Mouse (Mus musculus) liver, embryonic 13.5 days (tissue): ENCODE results near the gene Rprml. TPM values are rescaled to one million over a fixed set of nuclear protein-coding genes. Genes with fewer than 3 reads are reported as not detected.
"Not testable (repeated sequence)": the region's sequence is repeated elsewhere in the genome, so short reads cannot be mapped to it uniquely, and the experiment has no call there.

Source experiments
- ATAC-seq: fragments of 200-750 bp; cut with Nextera tagmentation; 2 replicates; pipeline ENCODE4 v1.8.0; 2017; ENCODE audit warnings: low read depth, mild to moderate bottlenecking, moderate number of reproducible peaks, moderate library complexity
- DNase-seq: peaks from one replicate; pipeline ENCODE4 v3.0.0; 2022
- H3K27ac ChIP-seq: fragments of 300-500 bp; sonication (generic); 2 replicates; pipeline ENCODE4 v1.5.1; 2015; ENCODE audit warnings: moderate library complexity, mild to moderate bottlenecking, inconsistent platforms
- H3K27me3 ChIP-seq: fragments of 300-500 bp; sonication (generic); 2 replicates; pipeline ENCODE4 v1.6.1; 2015; ENCODE audit warnings: mild to moderate bottlenecking, inconsistent platforms
- H3K36me3 ChIP-seq: fragments of 300-500 bp; sonication (generic); 2 replicates; pipeline ENCODE4 v1.6.1; 2015; ENCODE audit warnings: mild to moderate bottlenecking, inconsistent platforms
- H3K4me1 ChIP-seq: fragments of 300-500 bp; sonication (generic); replicated peaks from 2 replicates; pipeline ENCODE4 v1.6.1; 2015; ENCODE audit warnings: inconsistent platforms
- H3K4me2 ChIP-seq: fragments of 300-500 bp; sonication (generic); 2 replicates; pipeline ENCODE4 v1.6.1; 2015; ENCODE audit warnings: inconsistent platforms, mild to moderate bottlenecking, moderate library complexity
- H3K4me3 ChIP-seq: fragments of 300-500 bp; sonication (generic); replicated peaks from 2 replicates; pipeline ENCODE4 v1.5.1; 2015; ENCODE audit warnings: mild to moderate bottlenecking, inconsistent platforms
- H3K9ac ChIP-seq: fragments of 300-500 bp; sonication (generic); 2 replicates; pipeline ENCODE4 v1.6.1; 2015; ENCODE audit warnings: mild to moderate bottlenecking, inconsistent platforms
- H3K9me3 ChIP-seq: fragments of 300-500 bp; sonication (generic); replicated peaks from 2 replicates; pipeline ENCODE4 v1.6.1; 2016; ENCODE audit warnings: inconsistent platforms
- WGBS: fragments of 180-500 bp; shearing (Covaris S2); methylation state at CpG from one replicate; pipeline ENCODE4 v1.1.7; 2015; ENCODE audit not compliant: insufficient replicate concordance; 5-methylcytosine and 5-hydroxymethylcytosine counted together
- polyA plus RNA-seq: library from polyadenylated mRNA; unstranded; fragments of >200 nt; fragmentation: Nextera tagmentation; extraction: Ambion mirVana; gene quantifications from 2 replicates; pipeline ENCODE4 v1.2.1, GENCODE M21; 2015

Rprml gene
- polyA plus RNA-seq, 1 experiment from 2014 or later: not detected

GRCm38 (mm10) chr11:103665695-103666094 lies 16.3 kb downstream of the Rprml start:
- ATAC-seq: no peak
- Histone ChIP-seq H3K27ac (no peak overlapping the region), H3K4me2 (no peak overlapping the region), H3K27me3 (no peaks in the 10 kb centered on the region), H3K36me3 (no peaks in the 10 kb centered on the region), H3K9ac (no peak overlapping the region), H3K9me3 (no peaks in the 10 kb centered on the region), H3K4me3 (no peak overlapping the region), H3K4me1 (no peaks in the 10 kb centered on the region)
- no peak for DNase-seq
- 35% methylated on average over 1 of the region's 1 CpGs for WGBS

- H3K27me3 ChIP-seq: no peaks in the 10 kb centered on the region
- ATAC-seq (no peak), DNase-seq (no peak)
- H3K4me1 ChIP-seq: no peaks in the 10 kb centered on the region
- H3K9ac ChIP-seq: no peak overlapping the region
- H3K36me3 ChIP-seq: no peaks in the 10 kb centered on the region
- H3K4me3 ChIP-seq: no peak overlapping the region
- H3K4me2 ChIP-seq: no peak overlapping the region
- WGBS: 36% methylated on average over 10 of the region's 10 CpGs
- no peak overlapping the region for H3K27ac ChIP-seq
- no peaks in the 10 kb centered on the region for H3K9me3 ChIP-seq
These were observed 17.0 kb downstream of the Rprml start for GRCm38 (mm10) chr11:103666181-103666906.

DNA sequence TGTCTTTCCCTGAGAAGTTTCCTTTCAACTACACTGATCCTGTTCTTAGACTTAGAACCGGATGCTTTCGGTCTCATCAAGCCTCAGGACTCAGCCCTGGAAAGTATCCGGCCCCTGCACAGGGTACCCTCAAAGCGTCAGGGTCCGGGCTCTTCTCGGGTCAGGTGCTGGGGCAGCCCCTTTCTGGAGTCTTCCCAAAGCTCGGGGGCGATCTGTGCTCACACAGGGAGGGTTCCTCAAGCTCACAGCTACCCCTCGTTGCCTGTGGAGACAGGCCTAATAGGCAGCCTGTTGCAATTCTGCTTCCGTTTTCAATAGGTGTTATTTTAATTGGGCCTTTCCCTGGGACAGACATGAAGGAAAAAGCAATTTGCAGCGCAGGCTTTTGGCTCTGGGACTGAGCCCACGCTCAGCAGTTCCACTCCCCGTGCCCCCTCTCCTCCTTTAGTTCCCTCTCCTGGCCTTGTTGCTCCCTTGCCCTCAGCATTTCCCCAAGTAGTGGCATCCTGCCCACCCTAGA lies 17.6 kb downstream of the Rprml start:
- DNase-seq: no peak
- Histone ChIP-seq H3K9ac (no peak overlapping the region), H3K36me3 (no peaks in the 10 kb centered on the region), H3K27ac (no peak overlapping the region), H3K4me3 (no peak overlapping the region), H3K4me2 (no peak overlapping the region), H3K9me3 (no peaks in the 10 kb centered on the region), H3K4me1 (no peaks in the 10 kb centered on the region), H3K27me3 (no peaks in the 10 kb centered on the region)
- WGBS: 53% methylated on average over 13 of the region's 13 CpGs
- no peak for ATAC-seq

DNA sequence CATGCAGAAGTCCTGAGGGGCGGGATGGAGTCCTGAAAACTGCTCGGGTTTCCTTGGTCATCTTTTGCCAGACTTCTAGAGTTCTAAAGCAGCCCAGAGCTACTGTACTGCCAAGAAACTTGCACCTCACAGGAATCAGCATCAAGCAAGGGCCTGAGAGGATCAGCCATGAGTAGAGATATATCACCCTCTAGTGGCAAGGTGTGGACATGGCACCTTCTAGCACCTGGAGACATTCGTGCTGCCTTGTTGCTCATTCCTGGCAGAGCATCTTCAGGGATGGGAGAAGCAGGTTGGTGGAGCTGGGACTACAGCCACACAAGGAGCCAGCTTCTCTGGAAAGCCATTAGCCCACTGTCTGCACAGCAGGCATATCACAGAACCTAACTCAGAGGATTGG lies 26.2 kb downstream of the Rprml start:
- no peak overlapping the region for H3K9ac ChIP-seq
- WGBS: 38% methylated on average over 3 of the region's 3 CpGs
- ATAC-seq: no peak
- H3K4me2 ChIP-seq: no peak overlapping the region
- H3K36me3 ChIP-seq: peaks cover 38% of the 10 kb centered on the region
- no peaks in the 10 kb centered on the region for H3K4me1 ChIP-seq
- H3K27ac ChIP-seq: no peak overlapping the region
- peak; percentile 35 for DNase-seq
- no peak overlapping the region for H3K4me3 ChIP-seq
- H3K27me3 ChIP-seq: no peaks in the 10 kb centered on the region
- no peaks in the 10 kb centered on the region for H3K9me3 ChIP-seq

DNA sequence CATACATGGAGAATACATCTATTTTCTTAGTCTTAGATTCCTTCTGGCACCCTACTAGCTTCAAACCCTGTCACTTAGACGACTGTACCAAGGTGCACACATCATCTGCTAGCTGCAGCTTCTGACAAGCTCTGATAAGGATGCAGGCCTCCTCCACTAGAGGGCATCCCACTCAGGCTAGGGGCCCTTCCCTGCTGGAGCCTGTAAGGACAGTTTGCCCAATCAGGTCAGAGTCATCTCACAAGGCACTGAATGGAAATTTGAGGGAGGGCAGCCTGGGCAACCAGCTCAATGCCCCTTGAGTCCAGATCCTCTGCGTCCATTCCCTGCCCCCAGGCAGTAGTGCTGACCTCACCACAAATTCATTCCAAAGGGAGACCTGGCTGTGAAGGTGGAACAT lies 27.7 kb downstream of the Rprml start:
- not testable (repeated sequence) for H3K4me2 ChIP-seq, H3K4me1 ChIP-seq, H3K27me3 ChIP-seq, H3K9ac ChIP-seq, H3K4me3 ChIP-seq, H3K27ac ChIP-seq, H3K9me3 ChIP-seq
- peaks cover 53% of the 10 kb centered on the region for H3K36me3 ChIP-seq
- 47% methylated on average over 2 of the region's 2 CpGs for WGBS
- ATAC-seq (peak; percentile 57), DNase-seq (peak; percentile 27)

DNA sequence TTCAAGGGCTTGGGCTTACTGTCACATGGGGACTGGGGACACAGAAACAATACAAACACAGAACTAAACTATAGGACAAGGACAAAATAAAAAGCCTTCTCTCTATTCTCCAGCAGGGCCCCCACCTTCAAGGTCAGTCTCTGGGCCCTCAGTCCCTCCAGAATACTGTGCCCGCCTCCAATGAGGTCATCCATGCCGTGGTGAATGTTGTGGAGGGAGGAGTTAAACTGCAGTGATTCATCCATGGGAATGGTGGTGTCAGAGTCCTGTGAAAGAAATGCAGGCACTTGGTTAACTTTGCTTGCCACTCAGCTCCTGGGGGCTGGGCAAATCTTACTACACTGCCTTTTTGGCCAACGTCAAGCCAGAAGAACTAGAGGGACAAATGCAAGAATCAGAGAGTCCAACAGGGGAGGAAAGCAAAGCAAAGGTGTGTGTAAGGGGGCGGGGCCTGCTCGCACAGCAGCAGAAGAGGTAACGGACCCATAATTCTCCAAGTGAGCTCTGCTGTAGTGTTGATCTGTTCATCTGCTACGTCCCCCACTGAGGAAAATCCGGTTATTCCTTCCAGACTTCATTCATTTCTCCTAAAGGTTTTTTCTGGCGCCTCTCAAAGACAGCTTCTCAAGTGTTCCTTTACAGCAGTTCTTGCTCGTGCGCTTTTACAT lies 34.4 kb downstream of the Rprml start:
- 77% methylated on average over 11 of the region's 11 CpGs for WGBS

GRCm38 (mm10) chr11:103685261-103685736 lies 35.9 kb downstream of the Rprml start:
- no peaks in the 10 kb centered on the region for H3K9me3 ChIP-seq
- 81% methylated on average over 7 of the region's 7 CpGs for WGBS

More for the DNA sequence above, 34.4 kb downstream of the Rprml start:
- Histone ChIP-seq H3K27me3 (no peaks in the 10 kb centered on the region), H3K36me3 (peaks cover 92% of the 10 kb centered on the region), H3K9me3 (no peaks in the 10 kb centered on the region), H3K27ac (no peak overlapping the region), H3K4me3 (no peak overlapping the region), H3K4me2 (no peak overlapping the region), H3K9ac (no peak overlapping the region), H3K4me1 (peaks cover 3% of the 10 kb centered on the region)
- no peak for ATAC-seq
- no peak for DNase-seq

DNA sequence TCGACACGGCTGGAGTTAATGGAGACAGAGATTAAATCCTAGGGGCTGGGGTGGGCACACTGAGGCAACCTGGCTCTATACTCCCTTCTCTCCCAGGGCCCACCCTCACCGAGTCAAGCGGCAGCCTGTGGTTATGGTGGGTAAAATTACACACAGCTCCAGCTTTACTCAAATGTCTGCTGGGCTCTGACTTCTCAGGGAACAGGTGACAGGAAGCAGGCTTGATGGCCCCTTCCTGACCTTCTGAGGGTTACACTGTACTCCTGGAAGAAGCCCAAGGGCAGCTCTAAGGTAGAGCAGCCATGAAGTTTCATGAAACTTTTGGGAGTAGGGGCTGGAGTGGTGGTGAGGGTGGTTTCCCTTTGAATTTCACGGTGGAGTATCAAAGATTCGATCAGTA lies 37.3 kb downstream of the Rprml start:
- Histone ChIP-seq H3K4me2 (no peak overlapping the region), H3K27me3 (no peaks in the 10 kb centered on the region), H3K4me1 (peaks cover 20% of the 10 kb centered on the region), H3K27ac (no peak overlapping the region), H3K4me3 (no peak overlapping the region), H3K9me3 (no peaks in the 10 kb centered on the region), H3K36me3 (peaks cover 65% of the 10 kb centered on the region), H3K9ac (no peak overlapping the region)
- 78% methylated on average over 6 of the region's 6 CpGs for WGBS
- DNase-seq (no peak), ATAC-seq (no peak)

More at GRCm38 (mm10) chr11:103685261-103685736, 35.9 kb downstream of the Rprml start:
- Histone ChIP-seq H3K4me3 (no peak overlapping the region), H3K4me2 (no peak overlapping the region), H3K4me1 (peaks cover 18% of the 10 kb centered on the region), H3K27me3 (no peaks in the 10 kb centered on the region), H3K9ac (no peak overlapping the region), H3K36me3 (peaks cover 79% of the 10 kb centered on the region), H3K27ac (no peak overlapping the region)
- no peak for DNase-seq
- ATAC-seq: no peak

- Histone ChIP-seq H3K27me3 (no peaks in the 10 kb centered on the region), H3K4me2 (no peak overlapping the region), H3K9ac (no peak overlapping the region), H3K4me3 (no peak overlapping the region), H3K9me3 (no peaks in the 10 kb centered on the region), H3K4me1 (peaks cover 20% of the 10 kb centered on the region), H3K27ac (no peak overlapping the region), H3K36me3 (peaks cover 48% of the 10 kb centered on the region)
- 54% methylated on average over 6 of the region's 6 CpGs for WGBS
- ATAC-seq: no peak
- DNase-seq: no peak
These were observed 39.1 kb downstream of the Rprml start for GRCm38 (mm10) chr11:103688271-103688979.

- WGBS: 24% methylated on average over 3 of the region's 3 CpGs
- DNase-seq: no peak
- peaks cover 20% of the 10 kb centered on the region for H3K4me1 ChIP-seq
- no peak overlapping the region for H3K4me3 ChIP-seq
- peaks cover 44% of the 10 kb centered on the region for H3K36me3 ChIP-seq
- no peak overlapping the region for H3K4me2 ChIP-seq
- no peaks in the 10 kb centered on the region for H3K27me3 ChIP-seq
- no peak for ATAC-seq
- H3K9me3 ChIP-seq: no peaks in the 10 kb centered on the region
- H3K9ac ChIP-seq: no peak overlapping the region
- H3K27ac ChIP-seq: no peak overlapping the region; the same call in 1 of the 2 replicates
These were observed 39.6 kb downstream of the Rprml start for GRCm38 (mm10) chr11:103688980-103689378.

DNA sequence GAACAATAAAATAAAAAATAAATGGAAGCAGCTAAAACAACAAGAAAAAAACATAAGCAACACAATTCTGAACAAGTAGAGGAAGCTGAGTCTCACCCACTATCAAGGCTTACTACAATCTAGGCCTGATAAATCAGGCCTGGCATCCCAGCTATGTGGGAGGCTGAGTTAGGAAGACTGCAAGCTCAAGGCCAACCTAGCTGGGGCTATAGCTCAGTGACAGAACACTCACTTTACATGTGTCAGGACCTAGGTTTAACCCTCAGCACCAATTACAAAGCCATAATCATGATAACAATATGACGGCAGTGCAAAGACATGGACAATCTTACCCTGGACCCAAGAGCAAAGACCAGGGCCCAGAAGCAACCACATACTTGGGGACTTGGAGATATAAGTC lies 41.7 kb downstream of the Rprml start:
- H3K27me3 ChIP-seq: no peaks in the 10 kb centered on the region
- H3K36me3 ChIP-seq: peaks cover 26% of the 10 kb centered on the region
- peaks cover 24% of the 10 kb centered on the region for H3K4me1 ChIP-seq
- H3K9ac ChIP-seq: no peak overlapping the region
- H3K4me2 ChIP-seq: no peak overlapping the region
- no peaks in the 10 kb centered on the region for H3K9me3 ChIP-seq
- H3K4me3 ChIP-seq: no peak overlapping the region
- no peak overlapping the region for H3K27ac ChIP-seq
- ATAC-seq (no peak), DNase-seq (no peak)
- 82% methylated on average over 1 of the region's 1 CpGs for WGBS
